Mouse (Mus musculus) forebrain, embryonic 16.5 days (tissue): ENCODE measurements at regions not wholly inside any gene's neighbourhood (a gene's known extent, or its start where the extent isn't known, plus 50 kb on each side); places are given as distances from the start of the nearest gene placed in this dataset.

Experiments used
- ATAC-seq: fragments of 200-750 bp; cut with Nextera tagmentation; 2 replicates; pipeline ENCODE4 v1.8.0; 2017; ENCODE audit warnings: mild to moderate bottlenecking, moderate library complexity
- H3K27ac ChIP-seq: fragments of 300-500 bp; sonication (generic); 2 replicates; pipeline ENCODE4 v1.5.1; 2014; ENCODE audit warnings: low read length, control low read depth
- H3K27me3 ChIP-seq: fragments of 300-500 bp; sonication (generic); replicated peaks from 2 replicates; pipeline ENCODE4 v1.6.1; 2014; ENCODE audit warnings: low read length; ENCODE audit not compliant: control insufficient read depth, insufficient read depth
- H3K36me3 ChIP-seq: fragments of 300-500 bp; sonication (generic); 2 replicates; pipeline ENCODE4 v1.6.1; 2014; ENCODE audit not compliant: control insufficient read depth, insufficient read depth
- H3K4me1 ChIP-seq: fragments of 300-500 bp; sonication (generic); replicated peaks from 2 replicates; pipeline ENCODE4 v1.6.1; 2014; ENCODE audit warnings: low read length; ENCODE audit not compliant: control insufficient read depth, insufficient read depth
- H3K4me2 ChIP-seq: fragments of 300-500 bp; sonication (generic); 2 replicates; pipeline ENCODE4 v1.6.1; 2014; ENCODE audit warnings: mild to moderate bottlenecking, low read length, control low read depth
- H3K4me3 ChIP-seq: fragments of 300-500 bp; sonication (generic); replicated peaks from 2 replicates; pipeline ENCODE4 v1.5.1; 2014; ENCODE audit warnings: mild to moderate bottlenecking, low read length, control low read depth
- H3K9ac ChIP-seq: fragments of 300-500 bp; sonication (generic); replicated peaks from 2 replicates; pipeline ENCODE4 v1.6.1; 2014; ENCODE audit warnings: low read depth, low read length, control low read depth
- H3K9me3 ChIP-seq: fragments of 300-500 bp; sonication (generic); 2 replicates; pipeline ENCODE4 v1.6.1; 2016; ENCODE audit warnings: low read length; ENCODE audit not compliant: control insufficient read depth
- WGBS: fragments of 180-500 bp; shearing (Covaris S2); extraction: QIAGEN DNeasy Blood & Tissue Kit; methylation state at CpG from one replicate; pipeline ENCODE4 v1.1.7; 2014; 5-methylcytosine and 5-hydroxymethylcytosine counted together

GRCm38 (mm10) chr2:139281056-139281455 lies 212.7 kb upstream of the Sptlc3 start:
- H3K9ac ChIP-seq, result no peak overlapping the region
- WGBS, result 52% methylated on average over 3 of the region's 3 CpGs
- H3K4me3 ChIP-seq, result no peak overlapping the region
- no peak overlapping the region for H3K27ac ChIP-seq
- ATAC-seq, result peak; percentile 38; the same call in 1 of the 2 replicates
- no peak overlapping the region for H3K4me2 ChIP-seq
- H3K36me3 ChIP-seq, result no peaks in the 10 kb centered on the region
- no peaks in the 10 kb centered on the region for H3K27me3 ChIP-seq
- 0 out of 2 replicates have a peak, but pooled peaks cover 4% of the 10 kb centered on the region for H3K4me1 ChIP-seq
- no peaks in the 10 kb centered on the region for H3K9me3 ChIP-seq

- no peaks in the 10 kb centered on the region for H3K27me3 ChIP-seq
- H3K36me3 ChIP-seq, result no peaks in the 10 kb centered on the region
- WGBS, result 61% methylated on average over 4 of the region's 4 CpGs
- H3K4me3 ChIP-seq, result no peak overlapping the region
- H3K27ac ChIP-seq, result no peak overlapping the region; the same call in 1 of the 2 replicates
- H3K4me1 ChIP-seq, result 0 out of 2 replicates have a peak, but pooled peaks cover 4% of the 10 kb centered on the region
- no peak for ATAC-seq
- H3K9ac ChIP-seq, result no peak overlapping the region
- H3K4me2 ChIP-seq, result no peak overlapping the region
- no peaks in the 10 kb centered on the region for H3K9me3 ChIP-seq
Measured at GRCm38 (mm10) chr2:139284315-139284714, 209.4 kb upstream of the Sptlc3 start.

GRCm38 (mm10) chr2:139286446-139286845 lies 207.3 kb upstream of the Sptlc3 start:
- Histone ChIP-seq H3K4me2 (no peak overlapping the region), H3K36me3 (no peaks in the 10 kb centered on the region), H3K4me3 (no peak overlapping the region), H3K9me3 (no peaks in the 10 kb centered on the region), H3K4me1 (0 out of 2 replicates have a peak, but pooled peaks cover under 1% of the 10 kb centered on the region), H3K9ac (no peak overlapping the region), H3K27me3 (no peaks in the 10 kb centered on the region), H3K27ac (no peak overlapping the region)
- WGBS, result 54% methylated on average over 2 of the region's 2 CpGs
- no peak for ATAC-seq

GRCm38 (mm10) chr2:139298541-139299152 lies 195.1 kb upstream of the Sptlc3 start:
- H3K27me3 ChIP-seq, result no peaks in the 10 kb centered on the region
- H3K4me2 ChIP-seq, result no peak overlapping the region
- no peaks in the 10 kb centered on the region for H3K9me3 ChIP-seq
- WGBS, result 40% methylated on average over 6 of the region's 6 CpGs
- no peaks in the 10 kb centered on the region for H3K4me1 ChIP-seq
- H3K27ac ChIP-seq, result no peak overlapping the region
- H3K36me3 ChIP-seq, result no peaks in the 10 kb centered on the region
- H3K9ac ChIP-seq, result no peak overlapping the region
- no peak for ATAC-seq
- H3K4me3 ChIP-seq, result no peak overlapping the region

- H3K36me3 ChIP-seq, result no peaks in the 10 kb centered on the region
- no peaks in the 10 kb centered on the region for H3K9me3 ChIP-seq
- no peak overlapping the region for H3K4me3 ChIP-seq
- H3K9ac ChIP-seq, result no peak overlapping the region
- peak overlapping the region; percentile 47; the same call in 1 of the 2 replicates for H3K27ac ChIP-seq
- peaks cover 3% of the 10 kb centered on the region for H3K4me1 ChIP-seq
- peak; percentile 99 for ATAC-seq
- WGBS, result 35% methylated on average over 1 of the region's 1 CpGs
- H3K4me2 ChIP-seq, result no peak overlapping the region
- no peaks in the 10 kb centered on the region for H3K27me3 ChIP-seq
Measured at GRCm38 (mm10) chr2:139311401-139311812, 182.3 kb upstream of the Sptlc3 start.

- Histone ChIP-seq H3K9ac (no peak overlapping the region), H3K4me1 (peaks cover 3% of the 10 kb centered on the region), H3K4me2 (no peak overlapping the region), H3K27ac (peak overlapping the region; percentile 50), H3K27me3 (no peaks in the 10 kb centered on the region), H3K9me3 (no peaks in the 10 kb centered on the region), H3K4me3 (no peak overlapping the region), H3K36me3 (no peaks in the 10 kb centered on the region)
- 0 out of 2 replicates have a peak, but pooled peaks have one; percentile 8 for ATAC-seq
- 73% methylated on average over 4 of the region's 4 CpGs for WGBS
Measured at GRCm38 (mm10) chr2:139312053-139312452, 181.7 kb upstream of the Sptlc3 start.

- Histone ChIP-seq H3K9me3 (no peaks in the 10 kb centered on the region), H3K36me3 (no peaks in the 10 kb centered on the region), H3K4me1 (no peaks in the 10 kb centered on the region), H3K27me3 (no peaks in the 10 kb centered on the region), H3K4me2 (no peak overlapping the region), H3K27ac (no peak overlapping the region), H3K9ac (no peak overlapping the region), H3K4me3 (no peak overlapping the region)
- no peak for ATAC-seq
- 72% methylated on average over 2 of the region's 2 CpGs for WGBS
Measured at GRCm38 (mm10) chr2:139322509-139322908, 171.2 kb upstream of the Sptlc3 start.

- no peaks in the 10 kb centered on the region for H3K36me3 ChIP-seq
- no peak overlapping the region for H3K9ac ChIP-seq
- H3K27me3 ChIP-seq, result no peaks in the 10 kb centered on the region
- no peaks in the 10 kb centered on the region for H3K9me3 ChIP-seq
- no peak for ATAC-seq
- no peak overlapping the region for H3K4me2 ChIP-seq
- H3K4me3 ChIP-seq, result no peak overlapping the region
- WGBS, result 67% methylated on average over 3 of the region's 3 CpGs
- no peak overlapping the region for H3K27ac ChIP-seq
- H3K4me1 ChIP-seq, result no peaks in the 10 kb centered on the region
Measured at GRCm38 (mm10) chr2:139325501-139325900, 168.2 kb upstream of the Sptlc3 start.

- Histone ChIP-seq H3K27ac (no peak overlapping the region), H3K4me1 (no peaks in the 10 kb centered on the region), H3K9ac (no peak overlapping the region), H3K36me3 (no peaks in the 10 kb centered on the region), H3K4me2 (no peak overlapping the region), H3K4me3 (no peak overlapping the region), H3K27me3 (no peaks in the 10 kb centered on the region), H3K9me3 (no peaks in the 10 kb centered on the region)
- no peak for ATAC-seq
- WGBS, result 62% methylated on average over 1 of the region's 1 CpGs
Measured at GRCm38 (mm10) chr2:139334681-139335080, 159.0 kb upstream of the Sptlc3 start.

- Histone ChIP-seq H3K4me2 (no peak overlapping the region), H3K4me3 (no peak overlapping the region), H3K4me1 (no peaks in the 10 kb centered on the region), H3K9me3 (no peaks in the 10 kb centered on the region), H3K27ac (no peak overlapping the region), H3K27me3 (no peaks in the 10 kb centered on the region), H3K9ac (no peak overlapping the region), H3K36me3 (no peaks in the 10 kb centered on the region)
- 26% methylated on average over 4 of the region's 4 CpGs for WGBS
- ATAC-seq, result no peak
Measured at GRCm38 (mm10) chr2:139338240-139338639, 155.5 kb upstream of the Sptlc3 start.
